Mouse (Mus musculus) heart, embryonic 10.5 days (tissue): Measurements from ENCODE around the gene Hivep1. TPM values are rescaled to one million over a fixed set of nuclear protein-coding genes. Genes with fewer than 3 reads are reported as not detected.
A peak's percentile ranks its signal among the peaks of the same experiment; 100 is the strongest.

Experiments used
- DNase-seq: peaks from one replicate; pipeline ENCODE4 v3.0.0-alpha.2; 2017; ENCODE audit warnings: low spot score
- H3K27ac ChIP-seq: fragments of 300-500 bp; sonication (generic); 2 replicates; pipeline ENCODE4 v1.5.1; 2016; ENCODE audit warnings: mild to moderate bottlenecking
- H3K27me3 ChIP-seq: fragments of 300-500 bp; sonication (generic); 2 replicates; pipeline ENCODE4 v1.6.1; 2016; ENCODE audit warnings: mild to moderate bottlenecking; ENCODE audit not compliant: poor library complexity, insufficient read depth, severe bottlenecking
- H3K36me3 ChIP-seq: fragments of 300-500 bp; sonication (generic); 2 replicates; pipeline ENCODE4 v1.6.1; 2016; ENCODE audit warnings: mild to moderate bottlenecking, moderate library complexity
- H3K4me1 ChIP-seq: fragments of 300-500 bp; sonication (generic); 2 replicates; pipeline ENCODE4 v1.6.1; 2016; ENCODE audit warnings: mild to moderate bottlenecking
- H3K4me3 ChIP-seq: fragments of 300-500 bp; sonication (generic); 2 replicates; pipeline ENCODE4 v1.5.1; 2016; ENCODE audit warnings: mild to moderate bottlenecking, moderate library complexity
- H3K9me3 ChIP-seq: fragments of 300-500 bp; sonication (generic); 2 replicates; pipeline ENCODE4 v1.6.1; 2016; ENCODE audit warnings: mild to moderate bottlenecking, moderate library complexity
- WGBS: fragments of 180-500 bp; shearing (Covaris S2); methylation state at CpG from one replicate; pipeline ENCODE4 v1.1.7; 2016; 5-methylcytosine and 5-hydroxymethylcytosine counted together
- polyA plus RNA-seq: library from polyadenylated mRNA; unstranded; fragments of >200 nt; fragmentation: Nextera tagmentation; extraction: Ambion mirVana; gene quantifications from 2 replicates; pipeline ENCODE4 v1.2.1, GENCODE M21; 2016

Gene Hivep1
- polyA plus RNA-seq, 1 experiment from 2014 or later, result 8.2 TPM

- H3K4me1 ChIP-seq, result peaks cover 30% of the 10 kb centered on the region
- H3K27ac ChIP-seq, result peak overlapping the region; percentile 79
- no peaks in the 10 kb centered on the region for H3K9me3 ChIP-seq
- peaks cover 8% of the 10 kb centered on the region for H3K36me3 ChIP-seq
- H3K27me3 ChIP-seq, result no peaks in the 10 kb centered on the region
- WGBS, result 36% methylated on average over 5 of the region's 5 CpGs
- DNase-seq, result no peak
- H3K4me3 ChIP-seq, result 0 out of 2 replicates have a peak overlapping the region, but pooled peaks have one; percentile 3
Observed at GRCm38 (mm10) chr13:42150072-42150450, 98.2 kb downstream of the Hivep1 start.

- Histone ChIP-seq H3K27me3 (no peaks in the 10 kb centered on the region), H3K27ac (peak overlapping the region; percentile 79), H3K4me1 (peaks cover 30% of the 10 kb centered on the region), H3K9me3 (no peaks in the 10 kb centered on the region), H3K4me3 (no peak overlapping the region), H3K36me3 (peaks cover 13% of the 10 kb centered on the region)
- DNase-seq, result no peak
- WGBS, result 62% methylated on average over 9 of the region's 9 CpGs
Observed at GRCm38 (mm10) chr13:42150462-42151127, 98.8 kb downstream of the Hivep1 start.

- Histone ChIP-seq H3K27me3 (no peaks in the 10 kb centered on the region), H3K9me3 (no peaks in the 10 kb centered on the region), H3K36me3 (peaks cover 61% of the 10 kb centered on the region), H3K4me1 (peaks cover 28% of the 10 kb centered on the region), H3K4me3 (no peak overlapping the region), H3K27ac (no peak overlapping the region)
- no peak for DNase-seq
- WGBS, result 90% methylated on average over 14 of the region's 14 CpGs
Observed at GRCm38 (mm10) chr13:42158259-42158658, 106.4 kb downstream of the Hivep1 start.

GRCm38 (mm10) chr13:42159416-42160185 lies 107.8 kb downstream of the Hivep1 start:
- Histone ChIP-seq H3K4me1 (peaks cover 28% of the 10 kb centered on the region), H3K9me3 (no peaks in the 10 kb centered on the region), H3K27me3 (no peaks in the 10 kb centered on the region), H3K4me3 (no peak overlapping the region), H3K27ac (peak overlapping the region; percentile 18; the same call in 1 of the 2 replicates), H3K36me3 (peaks cover 64% of the 10 kb centered on the region)
- 73% methylated on average over 14 of the region's 14 CpGs for WGBS
- no peak for DNase-seq

GRCm38 (mm10) chr13:42170802-42171201 lies 119.0 kb downstream of the Hivep1 start:
- peaks cover 13% of the 10 kb centered on the region; the same call in 1 of the 2 replicates for H3K4me1 ChIP-seq
- no peak overlapping the region for H3K27ac ChIP-seq
- no peak for DNase-seq
- no peaks in the 10 kb centered on the region for H3K9me3 ChIP-seq
- 93% methylated on average over 1 of the region's 1 CpGs for WGBS
- no peak overlapping the region for H3K4me3 ChIP-seq
- peaks cover 30% of the 10 kb centered on the region for H3K36me3 ChIP-seq
- H3K27me3 ChIP-seq, result no peaks in the 10 kb centered on the region

- H3K4me1 ChIP-seq, result peaks cover 9% of the 10 kb centered on the region; the same call in 1 of the 2 replicates
- WGBS, result 32% methylated on average over 3 of the region's 3 CpGs
- no peaks in the 10 kb centered on the region for H3K9me3 ChIP-seq
- peaks cover 17% of the 10 kb centered on the region for H3K36me3 ChIP-seq
- no peak overlapping the region for H3K4me3 ChIP-seq
- H3K27ac ChIP-seq, result peak overlapping the region; percentile 29; the same call in 1 of the 2 replicates
- DNase-seq, result no peak
- no peaks in the 10 kb centered on the region for H3K27me3 ChIP-seq
Observed at GRCm38 (mm10) chr13:42174827-42175420, 123.1 kb downstream of the Hivep1 start.

GRCm38 (mm10) chr13:42182635-42183034 lies 130.8 kb downstream of the Hivep1 start:
- Histone ChIP-seq H3K4me3 (no peak overlapping the region), H3K27ac (no peak overlapping the region), H3K4me1 (no peaks in the 10 kb centered on the region), H3K27me3 (no peaks in the 10 kb centered on the region), H3K36me3 (peaks cover 24% of the 10 kb centered on the region), H3K9me3 (no peaks in the 10 kb centered on the region)
- WGBS, result 88% methylated on average over 5 of the region's 5 CpGs
- DNase-seq, result no peak

- no peaks in the 10 kb centered on the region for H3K9me3 ChIP-seq
- no peak overlapping the region for H3K27ac ChIP-seq
- 91% methylated on average over 17 of the region's 17 CpGs for WGBS
- no peaks in the 10 kb centered on the region for H3K27me3 ChIP-seq
- H3K36me3 ChIP-seq, result peaks cover 24% of the 10 kb centered on the region
- H3K4me3 ChIP-seq, result no peak overlapping the region
- no peaks in the 10 kb centered on the region for H3K4me1 ChIP-seq
- no peak for DNase-seq
Observed at GRCm38 (mm10) chr13:42184131-42184530, 132.3 kb downstream of the Hivep1 start.

GRCm38 (mm10) chr13:42193016-42193415 lies 141.2 kb downstream of the Hivep1 start:
- 67% methylated on average over 9 of the region's 9 CpGs for WGBS
- no peaks in the 10 kb centered on the region for H3K36me3 ChIP-seq
- H3K27ac ChIP-seq, result no peak overlapping the region
- no peaks in the 10 kb centered on the region for H3K9me3 ChIP-seq
- no peaks in the 10 kb centered on the region for H3K27me3 ChIP-seq
- no peak for DNase-seq
- H3K4me3 ChIP-seq, result no peak overlapping the region
- H3K4me1 ChIP-seq, result no peaks in the 10 kb centered on the region

- no peaks in the 10 kb centered on the region for H3K27me3 ChIP-seq
- no peaks in the 10 kb centered on the region for H3K36me3 ChIP-seq
- H3K9me3 ChIP-seq, result no peaks in the 10 kb centered on the region
- H3K27ac ChIP-seq, result no peak overlapping the region
- no peak for DNase-seq
- H3K4me3 ChIP-seq, result no peak overlapping the region
- no peaks in the 10 kb centered on the region for H3K4me1 ChIP-seq
- WGBS, result 84% methylated on average over 7 of the region's 7 CpGs
Observed at GRCm38 (mm10) chr13:42195671-42196070, 143.8 kb downstream of the Hivep1 start.

- Histone ChIP-seq H3K4me3 (no peak overlapping the region), H3K4me1 (no peaks in the 10 kb centered on the region), H3K36me3 (no peaks in the 10 kb centered on the region), H3K27me3 (no peaks in the 10 kb centered on the region), H3K27ac (no peak overlapping the region), H3K9me3 (no peaks in the 10 kb centered on the region)
- 89% methylated on average over 2 of the region's 2 CpGs for WGBS
- no peak for DNase-seq
Observed at GRCm38 (mm10) chr13:42197656-42198055, 145.8 kb downstream of the Hivep1 start.

- 85% methylated on average over 6 of the region's 6 CpGs for WGBS
- no peaks in the 10 kb centered on the region for H3K9me3 ChIP-seq
- H3K27me3 ChIP-seq, result no peaks in the 10 kb centered on the region
- no peak overlapping the region for H3K4me3 ChIP-seq
- H3K4me1 ChIP-seq, result no peaks in the 10 kb centered on the region
- no peak for DNase-seq
- no peak overlapping the region for H3K27ac ChIP-seq
- no peaks in the 10 kb centered on the region for H3K36me3 ChIP-seq
Observed at GRCm38 (mm10) chr13:42213556-42213955, 161.7 kb downstream of the Hivep1 start.

- Histone ChIP-seq H3K36me3 (no peaks in the 10 kb centered on the region), H3K9me3 (no peaks in the 10 kb centered on the region), H3K4me3 (no peak overlapping the region), H3K27ac (no peak overlapping the region), H3K27me3 (no peaks in the 10 kb centered on the region), H3K4me1 (peaks cover 6% of the 10 kb centered on the region; the same call in 1 of the 2 replicates)
- DNase-seq, result no peak
- WGBS, result 88% methylated on average over 7 of the region's 7 CpGs
Observed at GRCm38 (mm10) chr13:42222401-42222800, 170.6 kb downstream of the Hivep1 start.
